Mouse (Mus musculus): ENCODE data around the gene Olfr1392. TPM values are rescaled to one million over a fixed set of nuclear protein-coding genes. Genes with fewer than 3 reads are reported as not detected.

The Olfr1392 gene
- not detected for total RNA-seq (2023)

DNA sequence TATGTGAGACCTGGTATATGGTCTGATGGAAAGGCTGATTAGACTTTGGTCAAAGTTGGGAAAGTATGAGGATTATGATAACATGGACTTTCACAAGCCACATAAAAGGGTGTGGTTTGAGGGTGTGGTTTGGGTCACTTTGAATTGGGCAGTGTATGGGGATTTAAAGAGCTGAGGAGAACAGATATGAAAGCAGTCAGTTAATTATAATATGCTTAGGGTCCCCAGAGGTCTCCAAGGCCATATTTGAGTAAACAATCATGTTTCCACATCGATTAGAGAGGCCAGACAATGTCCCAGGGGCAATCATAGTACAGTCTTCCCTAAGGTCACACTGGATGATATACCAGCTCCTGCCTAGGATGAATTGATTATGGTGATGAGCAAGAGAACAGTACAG lies at the start of gene Olfr1392:
Olfr1392 (plus strand) TSS at position 301 of the 400 bp plus-strand sequence.

DNA sequence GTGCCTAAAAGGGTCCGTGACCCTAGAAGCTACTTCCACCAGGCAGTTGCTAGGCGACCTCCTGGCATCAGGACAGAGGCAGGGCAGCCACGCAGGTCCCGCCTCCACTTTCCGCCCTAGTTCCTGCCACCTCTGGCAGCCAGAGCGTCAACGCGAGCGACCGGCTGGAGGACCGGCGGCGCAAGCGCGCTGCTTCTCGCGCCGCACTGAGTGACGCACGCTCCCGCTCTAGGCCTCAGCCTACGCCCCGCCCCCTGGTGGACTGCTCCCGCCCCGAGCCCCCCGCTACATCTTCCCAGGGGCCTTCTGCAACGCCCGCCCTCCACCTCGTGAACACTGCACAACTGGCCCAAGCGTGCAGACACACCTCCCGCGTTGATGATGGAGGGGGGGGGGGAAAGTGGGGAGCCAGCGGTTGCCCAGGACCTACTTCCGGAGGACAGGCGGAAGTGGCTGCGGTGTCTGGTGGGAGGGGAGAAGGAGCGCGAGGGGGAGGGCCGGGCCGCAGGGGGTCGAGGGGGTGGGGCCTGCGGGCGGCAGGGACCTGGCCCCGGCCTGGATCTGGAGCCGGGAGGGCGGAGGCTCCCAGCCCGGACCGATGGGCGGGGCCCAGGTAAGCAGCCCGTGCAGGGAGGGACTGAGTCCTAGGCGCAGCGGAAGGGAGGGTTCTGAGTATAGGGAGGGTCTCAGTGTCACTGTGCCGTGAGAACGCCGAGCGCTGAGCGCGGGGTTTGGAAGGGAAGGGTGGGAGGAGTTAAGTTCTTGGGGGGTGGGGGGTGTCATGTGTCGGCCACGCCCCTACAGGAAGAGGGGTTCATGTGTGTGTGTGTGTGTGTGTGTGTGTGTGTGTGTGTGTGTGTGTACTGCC lies 41.1 kb upstream of the Olfr1392 start, which contains the start of gene Mgat1:
Mgat1 (plus strand) TSS at position 465 of the 868 bp plus-strand sequence.

DNA sequence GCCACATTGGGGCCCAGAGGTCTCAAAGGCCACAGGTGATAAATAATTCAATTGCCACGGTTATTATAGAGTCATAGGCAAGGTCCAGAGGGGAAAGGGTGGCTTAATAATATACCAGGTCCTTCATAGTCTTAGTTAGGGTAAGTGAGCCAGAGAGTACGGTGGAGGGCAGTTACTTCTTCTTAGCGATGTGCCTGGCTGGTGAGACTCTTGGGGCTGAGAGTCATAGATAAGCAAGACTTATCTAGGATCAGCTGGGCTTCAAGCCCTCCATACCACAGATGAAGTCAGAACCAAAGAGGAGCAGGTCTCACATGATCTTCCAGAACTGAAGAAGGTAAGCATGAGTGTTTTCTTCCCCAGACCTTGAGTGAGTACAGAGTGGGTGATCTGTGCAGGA lies 6.9 kb upstream of the Olfr1392 start, which contains the start of gene Olfr1393:
Olfr1393 (plus strand) TSS at position 83 of the 400 bp plus-strand sequence.

DNA sequence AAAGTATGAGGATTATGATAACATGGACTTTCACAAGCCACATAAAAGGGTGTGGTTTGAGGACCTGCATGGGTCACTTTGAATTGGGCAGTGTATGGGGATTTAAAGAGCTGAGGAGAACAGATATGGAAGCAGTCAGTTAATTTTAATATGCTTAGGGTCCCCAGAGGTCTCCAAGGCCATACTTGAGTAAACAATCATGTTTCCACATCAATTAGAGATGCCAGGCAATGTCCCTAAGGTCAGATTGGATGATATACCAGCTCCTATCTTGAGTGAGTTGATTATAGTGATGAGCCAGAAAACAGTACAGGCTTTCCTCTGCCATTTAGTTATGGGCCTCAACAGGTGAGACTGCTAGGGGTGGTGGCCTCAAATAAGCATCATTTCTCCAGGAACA lies 19.4 kb downstream of the Olfr1392 start, which contains the start of gene Olfr10:
Olfr10 (plus strand) TSS at position 301 of the 400 bp plus-strand sequence.

DNA sequence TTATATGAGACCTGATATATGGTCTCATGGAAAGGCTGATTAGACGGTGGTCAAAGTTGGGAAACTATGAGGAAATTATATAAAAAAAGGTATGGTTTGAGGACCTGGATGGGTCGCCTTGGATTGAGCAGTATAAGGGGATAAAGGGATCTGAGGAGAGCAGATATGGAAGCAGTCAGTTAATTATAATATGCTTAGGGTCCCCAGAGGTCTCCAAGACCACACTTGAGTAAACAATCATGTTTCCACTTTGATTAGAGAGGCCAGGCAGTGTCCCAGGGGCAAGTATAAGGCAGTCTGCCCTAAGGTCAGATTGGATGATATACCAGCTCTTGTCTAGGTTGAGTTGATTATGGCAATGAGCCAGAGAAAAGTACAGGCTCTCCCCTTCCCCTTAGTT lies 37.4 kb downstream of the Olfr1392 start, which contains the start of gene Olfr1391:
Olfr1391 (plus strand) TSS at position 301 of the 400 bp plus-strand sequence.

DNA sequence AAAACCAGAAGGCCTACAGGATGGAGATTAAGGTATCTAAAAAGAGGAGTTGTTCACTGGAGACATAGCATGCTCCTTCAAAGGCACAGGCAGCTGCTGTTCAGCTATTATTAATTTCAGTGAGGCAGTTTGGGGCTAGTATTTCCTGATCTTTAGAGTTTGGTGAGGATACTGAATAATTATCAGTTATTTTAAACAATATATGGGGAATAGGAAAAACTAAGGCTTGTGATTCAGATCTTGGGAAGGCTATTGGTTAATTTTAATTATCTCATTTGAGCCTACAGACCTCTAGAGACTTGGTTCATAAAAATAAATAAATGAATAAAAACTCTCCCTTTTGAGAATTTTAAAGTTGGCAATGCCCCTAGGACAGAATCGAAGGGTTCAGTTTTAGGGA lies 49.8 kb downstream of the Olfr1392 start, which contains the start of gene Olfr1390:
Olfr1390 (plus strand) TSS at position 301 of the 400 bp plus-strand sequence.

Other genes starting within 250 kb of the Olfr1392 start
- gene 9930111J21Rik2, start 234.0 kb upstream of the Olfr1392 start, total RNA-seq (2023): 77.4 TPM
- gene Tgtp2, start 221.1 kb upstream of the Olfr1392 start, total RNA-seq (2023): 86.7 TPM
- 138 TPM for gene Ifi47, start 208.7 kb upstream of the Olfr1392 start, total RNA-seq (2023)
- gene Olfr1396, start 170.4 kb upstream of the Olfr1392 start, total RNA-seq (2023): not detected
- not detected for gene Olfr1395, start 143.0 kb upstream of the Olfr1392 start, total RNA-seq (2023)
- gene Olfr1394, start 130.9 kb upstream of the Olfr1392 start, total RNA-seq (2023): not detected
- not detected for gene Btnl9, start 98.1 kb upstream of the Olfr1392 start, total RNA-seq (2023)
- gene Zfp62, start 82.0 kb upstream of the Olfr1392 start, total RNA-seq (2023): 85.6 TPM
- gene Mgat1, start 41.1 kb upstream of the Olfr1392 start, total RNA-seq (2023): 45.5 TPM
- not detected for gene Olfr1393, start 7.0 kb upstream of the Olfr1392 start, total RNA-seq (2023)
- gene Olfr10, start 19.5 kb downstream of the Olfr1392 start, total RNA-seq (2023): not detected
- gene Olfr1391, start 37.5 kb downstream of the Olfr1392 start, total RNA-seq (2023): not detected
- gene Olfr1390, start 49.9 kb downstream of the Olfr1392 start, total RNA-seq (2023): not detected
- gene Olfr1389, start 137.8 kb downstream of the Olfr1392 start, total RNA-seq (2023): not detected
- gene Olfr1388, start 151.3 kb downstream of the Olfr1392 start, total RNA-seq (2023): not detected
- gene Olfr1387, start 170.1 kb downstream of the Olfr1392 start, total RNA-seq (2023): not detected
- not detected for gene Olfr1386, start 179.8 kb downstream of the Olfr1392 start, total RNA-seq (2023)
- gene Olfr1385, start 203.8 kb downstream of the Olfr1392 start, total RNA-seq (2023): not detected
- not detected for gene Olfr1384, start 221.4 kb downstream of the Olfr1392 start, total RNA-seq (2023)
- not detected for gene Olfr1383, start 234.4 kb downstream of the Olfr1392 start, total RNA-seq (2023)
- gene Olfr1382, start 243.0 kb downstream of the Olfr1392 start, total RNA-seq (2023): not detected

Measured in CD8-positive naive resting alpha-beta T cell, adult 57 days (primary cell).